Mouse (Mus musculus) cerebellum, adult 9-10 months (tissue): ENCODE results near the gene Syce1l.

Experiments used
- DNase-seq: peaks from one replicate; pipeline ENCODE4 v3.0.0; 2022

Gene Syce1l

DNA sequence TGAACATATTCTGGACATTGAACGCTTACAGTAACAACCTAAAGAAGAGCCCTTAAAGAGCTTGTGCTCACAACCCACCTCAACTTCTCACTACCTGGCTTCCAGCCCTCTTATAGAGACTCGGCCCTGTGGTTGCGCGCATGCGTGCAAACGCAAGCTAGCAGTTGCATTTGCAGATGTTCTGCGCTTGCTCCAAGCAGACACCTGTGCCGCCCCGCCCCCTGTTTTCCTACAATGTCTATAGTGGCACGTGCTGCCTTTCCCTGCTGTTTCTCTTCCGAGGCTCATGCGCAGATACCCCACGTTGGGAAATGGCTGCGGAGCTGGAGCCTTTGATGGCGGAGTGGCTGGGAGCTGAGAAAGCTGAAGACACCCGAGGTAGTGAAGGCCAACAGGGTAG lies at the start of gene Syce1l:
Syce1l (plus strand) TSS at position 288 of the 400 bp plus-strand sequence.
- DNase-seq, result no peak

DNA sequence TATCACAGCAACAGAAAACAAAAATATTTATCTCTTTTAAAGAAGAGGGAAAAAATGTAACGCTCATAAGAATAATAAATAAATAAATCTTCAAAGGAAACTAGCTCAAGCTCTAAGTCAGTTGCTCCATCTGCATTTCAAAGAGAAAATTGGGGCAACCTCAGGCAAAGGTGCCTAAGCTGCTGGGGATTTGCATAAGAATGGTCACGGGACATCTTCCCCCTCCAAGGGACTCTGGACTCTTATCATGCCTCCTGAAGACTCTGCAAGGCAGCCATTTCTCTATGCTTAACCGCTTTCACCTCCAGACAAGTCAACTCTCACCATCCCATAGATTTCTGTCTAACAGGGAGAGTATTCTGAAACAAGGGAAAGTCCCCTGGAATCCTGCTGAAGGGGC lies 44.6 kb upstream of the Syce1l start:
- no peak for DNase-seq

DNA sequence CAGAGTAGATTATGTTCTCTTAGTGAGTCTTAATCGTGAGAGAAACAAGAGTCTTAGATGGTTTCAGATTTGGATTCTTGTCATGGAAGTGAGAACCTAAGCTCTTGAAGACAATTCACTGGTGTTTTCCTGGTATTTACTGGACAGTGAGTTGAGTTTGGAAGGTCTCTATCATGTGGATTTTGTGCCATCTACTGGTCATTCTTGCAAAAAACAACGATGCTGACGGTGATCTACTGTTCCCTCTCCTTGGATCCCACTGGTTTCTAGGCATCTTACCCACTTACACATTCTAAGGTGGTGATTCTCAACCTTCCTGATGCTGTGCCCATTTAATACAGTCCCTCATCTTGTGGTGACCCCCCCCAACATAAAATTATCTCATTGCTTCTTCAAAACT lies 10.4 kb upstream of the Syce1l start:
- peak; percentile 81 for DNase-seq

GRCm38 (mm10) chr8:113634161-113634560 lies 8.9 kb upstream of the Syce1l start:
- DNase-seq, result peak; percentile 46

GRCm38 (mm10) chr8:113634670-113635591 lies 8.1 kb upstream of the Syce1l start, which contains the start of gene Mon1b:
Gene Mon1b (plus strand): TSS chr8:113635587.
- peak; percentile 100 for DNase-seq

- DNase-seq, result no peak
Measured at GRCm38 (mm10) chr8:113635592-113636279, 7.3 kb upstream of the Syce1l start.

- no peak for DNase-seq
Measured at GRCm38 (mm10) chr8:113636280-113636628, 6.8 kb upstream of the Syce1l start.

DNA sequence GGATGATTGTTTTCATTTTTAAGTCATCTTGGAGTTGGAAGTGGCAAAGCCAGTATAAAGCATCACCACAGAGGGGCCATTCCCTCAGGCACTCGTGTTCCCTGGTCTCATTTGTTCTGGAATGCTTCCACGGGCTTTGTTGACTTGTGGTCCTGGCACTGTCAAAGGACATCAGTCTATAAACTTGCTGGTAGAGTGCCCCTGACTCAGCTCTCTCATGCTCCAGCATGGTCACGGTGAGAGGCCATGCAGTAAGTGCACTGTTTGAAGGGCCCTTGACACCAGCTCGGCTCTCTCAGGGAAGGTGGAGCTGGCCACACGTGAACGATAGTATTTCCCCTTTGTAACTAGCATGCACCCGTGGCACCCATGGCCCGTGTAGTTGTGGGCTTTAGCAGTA lies 2.7 kb upstream of the Syce1l start:
- DNase-seq, result no peak

- no peak for DNase-seq
Measured at GRCm38 (mm10) chr8:113643479-113644210, 632 bp downstream of the Syce1l start.

DNA sequence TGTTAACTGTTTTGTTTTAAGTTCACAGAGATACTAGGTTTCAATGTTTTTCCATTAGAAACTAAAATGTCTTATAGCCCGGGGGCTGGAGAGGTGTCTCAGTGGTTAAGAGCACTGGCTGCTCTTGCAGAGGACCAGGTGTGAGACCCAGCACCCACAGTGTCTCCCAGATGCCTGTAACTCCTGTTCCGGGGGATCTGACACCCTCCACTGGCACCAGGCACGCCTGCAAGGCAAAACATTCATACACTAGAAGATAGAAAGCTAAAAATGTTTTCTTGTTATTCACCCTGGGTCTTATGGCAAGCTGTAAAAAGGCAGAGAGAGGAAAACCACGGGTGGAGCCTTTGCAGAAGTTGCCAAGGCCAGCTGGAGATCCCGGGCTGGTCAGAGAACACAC lies 2.2 kb downstream of the Syce1l start:
- DNase-seq, result no peak

DNA sequence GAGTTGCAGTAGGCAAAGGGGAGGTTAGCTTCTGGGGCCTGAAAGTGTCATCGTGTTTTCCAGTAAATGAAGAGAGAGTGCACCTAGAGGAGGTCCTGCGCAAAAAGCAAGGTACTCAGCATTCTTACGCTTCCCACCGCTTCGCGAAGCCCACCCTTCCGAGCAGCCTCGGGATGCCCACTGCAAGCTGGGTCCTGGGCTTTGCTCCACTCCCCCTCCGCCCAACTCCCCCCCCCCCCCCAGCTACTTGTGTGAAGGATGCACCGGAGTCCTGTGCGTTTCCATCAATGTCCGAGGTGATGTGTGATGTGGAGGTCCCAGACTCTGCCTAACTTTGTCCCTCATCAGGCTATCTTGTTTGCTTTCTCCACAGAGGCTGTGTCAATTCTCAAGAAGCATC lies 9.4 kb downstream of the Syce1l start:
- no peak for DNase-seq

- no peak for DNase-seq
Measured at GRCm38 (mm10) chr8:113653151-113653550, 10.1 kb downstream of the Syce1l start.

DNA sequence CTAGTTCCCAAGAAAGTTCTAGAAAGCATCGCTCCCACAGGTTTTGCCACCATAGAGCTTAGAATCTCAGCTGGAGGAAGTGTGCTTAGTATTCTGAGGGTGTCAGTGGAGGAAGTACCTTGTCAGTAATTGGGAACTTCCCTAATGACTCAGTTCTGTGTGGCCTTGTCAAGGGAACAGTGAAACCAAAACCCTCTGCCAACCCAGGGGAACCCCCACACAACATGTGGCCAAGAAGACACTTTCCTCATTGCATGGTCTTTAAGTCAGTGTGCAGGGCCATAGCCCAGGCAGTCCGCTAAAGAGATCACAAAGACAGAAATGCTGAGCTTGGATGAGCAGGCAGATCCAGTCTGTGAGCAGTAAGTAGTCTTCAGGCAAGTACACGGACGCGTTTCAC lies 13.1 kb downstream of the Syce1l start:
- no peak for DNase-seq

DNA sequence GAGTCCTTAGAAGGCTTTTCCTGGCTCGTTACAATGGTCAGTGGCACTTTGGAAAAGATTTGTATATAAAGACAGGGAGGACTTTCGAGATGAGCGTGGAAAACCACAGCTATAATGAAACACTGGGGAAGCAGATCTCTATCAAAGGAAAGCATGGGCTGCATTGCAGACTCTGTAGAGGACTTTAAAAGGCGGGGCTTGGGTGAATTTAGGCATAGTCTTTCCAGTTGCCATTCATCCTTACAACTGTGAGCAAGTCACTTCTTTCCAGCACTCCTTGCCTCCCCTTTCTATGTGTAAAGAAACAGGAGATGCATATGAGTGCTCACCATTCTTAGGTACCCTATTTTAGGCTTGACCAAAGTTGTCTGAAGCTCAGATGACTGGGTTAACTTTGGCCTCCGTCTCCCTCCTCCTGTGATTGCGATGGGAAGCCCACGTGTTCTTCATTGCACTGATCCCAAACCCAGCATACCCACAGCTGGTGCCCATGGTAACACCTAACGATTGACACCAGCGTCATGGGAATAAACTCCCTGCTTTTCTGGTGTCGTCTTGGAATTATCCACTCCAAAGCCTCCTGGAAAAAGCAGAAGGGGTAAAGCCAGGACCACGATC lies 13.8 kb downstream of the Syce1l start:
- no peak for DNase-seq

DNA sequence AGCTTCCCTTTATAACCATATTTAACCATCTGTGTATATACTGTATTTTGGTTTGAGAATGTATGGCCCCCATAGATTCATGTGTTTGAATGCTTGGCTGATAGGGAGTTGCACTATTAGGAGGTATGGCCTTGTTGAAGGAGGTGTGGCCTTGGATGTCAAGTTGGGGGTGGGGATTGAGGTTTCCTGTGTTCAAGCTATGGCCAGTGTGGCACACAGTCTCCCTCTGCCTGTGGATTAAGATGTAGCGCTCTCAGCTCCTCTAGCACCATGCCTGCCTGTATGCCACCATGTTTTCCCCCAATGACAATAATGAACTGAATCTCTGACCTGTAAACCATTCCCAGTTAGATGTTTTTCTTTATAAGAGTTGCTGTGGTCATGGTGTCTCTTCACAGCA lies 17.1 kb downstream of the Syce1l start:
- no peak for DNase-seq

- peak; percentile 84 for DNase-seq
Measured at GRCm38 (mm10) chr8:113664544-113664943, 21.5 kb downstream of the Syce1l start.

DNA sequence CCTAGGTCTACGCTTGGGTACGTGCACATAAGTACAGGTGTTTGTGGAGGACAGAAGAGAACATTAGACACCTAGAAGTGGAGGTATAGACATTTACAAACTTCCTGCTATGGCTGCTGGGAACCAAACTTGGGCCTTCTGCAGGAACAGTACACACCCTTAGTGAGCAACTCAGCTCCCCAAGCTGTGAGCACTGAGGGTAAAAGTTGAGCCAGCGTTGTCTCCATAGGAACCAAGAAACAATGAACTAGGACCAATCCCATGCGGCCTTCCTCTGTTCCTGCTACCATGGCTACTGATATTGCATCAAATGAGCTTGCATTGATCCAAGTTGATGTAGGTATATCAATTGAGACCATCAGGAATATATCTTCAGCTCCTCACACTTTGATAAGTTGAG lies 22.0 kb downstream of the Syce1l start:
- DNase-seq, result no peak

- no peak for DNase-seq
Measured at GRCm38 (mm10) chr8:113665951-113666350, 22.9 kb downstream of the Syce1l start.

DNA sequence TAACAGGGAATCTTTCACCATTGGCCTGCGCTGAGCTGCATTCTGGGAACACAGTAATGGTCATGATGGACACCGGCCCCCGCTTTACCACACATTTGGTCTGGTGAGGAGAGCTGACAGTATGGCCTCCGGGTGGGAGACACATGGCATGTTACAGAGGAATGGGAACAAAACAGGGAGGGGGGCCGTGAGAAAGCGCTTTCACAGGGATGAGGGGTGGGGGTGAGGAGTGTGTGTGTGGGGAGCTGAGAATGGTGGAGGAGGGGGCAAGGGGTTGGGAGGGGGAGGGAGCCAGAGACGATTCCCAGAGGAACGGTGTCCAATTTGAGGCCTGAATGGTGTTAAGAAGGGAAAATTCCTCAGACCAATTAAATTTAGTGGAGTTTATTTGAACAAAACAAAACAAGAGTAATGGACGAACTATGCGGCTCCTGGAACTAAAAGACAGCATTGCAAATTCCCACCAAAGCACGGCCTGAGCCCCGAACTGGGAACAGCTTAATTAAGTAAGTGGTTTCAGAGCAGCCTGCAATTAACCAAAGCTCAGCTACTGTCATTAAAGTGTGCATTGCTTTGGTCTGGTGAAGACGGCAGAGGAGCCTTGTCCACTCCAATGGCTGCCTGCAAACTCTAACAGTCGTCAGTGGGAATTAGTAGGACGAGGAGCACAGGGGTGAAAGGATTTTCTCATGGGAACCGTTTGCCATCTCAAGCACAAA lies 23.9 kb downstream of the Syce1l start:
- DNase-seq, result no peak

GRCm38 (mm10) chr8:113669924-113670323 lies 26.9 kb downstream of the Syce1l start:
- no peak for DNase-seq

- peak; percentile 10 for DNase-seq
Measured at GRCm38 (mm10) chr8:113672599-113673255, 29.7 kb downstream of the Syce1l start.

DNA sequence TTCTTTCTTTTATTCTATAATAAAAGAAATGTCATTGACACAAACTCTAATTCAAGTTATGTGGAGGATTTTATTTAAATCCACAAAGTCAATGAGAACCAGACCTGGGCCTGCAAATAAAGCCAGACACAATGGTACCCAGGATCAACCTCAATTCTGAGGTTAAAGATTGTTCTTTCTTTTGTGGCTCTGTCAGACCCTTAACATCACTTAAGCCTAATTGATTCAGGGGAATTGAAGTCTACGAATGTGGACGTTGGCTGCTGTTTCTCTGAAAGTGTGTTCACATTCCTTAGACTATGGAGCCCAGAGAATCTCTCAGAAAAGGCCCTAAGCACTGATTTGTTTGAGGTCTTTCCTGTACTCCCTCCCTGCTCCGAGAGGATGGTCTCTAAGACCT lies 30.3 kb downstream of the Syce1l start:
- no peak for DNase-seq
